Mouse (Mus musculus) adrenal gland, adult 2 months (tissue): ENCODE data around the gene Otulinl. TPM values are rescaled to one million over a fixed set of nuclear protein-coding genes. Genes with fewer than 3 reads are reported as not detected.

ENCODE experiments used
- DNase-seq: peaks from one replicate; pipeline ENCODE4 v3.0.0; 2021
- polyA plus RNA-seq: library from polyadenylated mRNA; depleted of rRNA; stranded (reverse); fragments of >200 nt; gene quantifications from 2 replicates; pipeline ENCODE4 v1.2.3, GENCODE M21; 2012
- total RNA-seq, 2 experiments: library from RNA; stranded (reverse); gene quantifications; 2 replicates each; pipeline ENCODE4 v1.2.3; 2021

Otulinl gene
- total and polyA plus RNA-seq, 3 experiments: 1.2 to 5.0 (median 4.4) TPM

DNA sequence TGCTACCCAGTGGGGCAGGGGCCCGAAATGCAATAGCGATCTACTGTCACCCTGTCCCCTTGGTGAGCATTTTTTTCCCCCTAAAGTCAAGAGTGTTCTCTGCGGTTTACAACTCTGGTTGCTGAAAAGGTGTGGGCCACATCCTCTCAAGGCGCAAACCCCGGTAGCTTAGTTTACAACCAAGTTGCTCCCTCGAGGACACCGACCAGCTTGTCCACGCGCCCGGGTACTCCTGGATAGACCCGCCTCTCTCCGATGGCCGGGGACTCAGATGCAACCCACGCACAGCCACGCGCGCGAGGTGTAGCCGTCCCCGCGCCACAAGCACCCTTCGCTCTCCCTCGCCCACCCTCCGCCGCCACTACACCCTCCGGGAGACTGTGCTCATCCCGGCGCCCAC is 382 bp downstream of the Otulinl start:
- no peak for DNase-seq

DNA sequence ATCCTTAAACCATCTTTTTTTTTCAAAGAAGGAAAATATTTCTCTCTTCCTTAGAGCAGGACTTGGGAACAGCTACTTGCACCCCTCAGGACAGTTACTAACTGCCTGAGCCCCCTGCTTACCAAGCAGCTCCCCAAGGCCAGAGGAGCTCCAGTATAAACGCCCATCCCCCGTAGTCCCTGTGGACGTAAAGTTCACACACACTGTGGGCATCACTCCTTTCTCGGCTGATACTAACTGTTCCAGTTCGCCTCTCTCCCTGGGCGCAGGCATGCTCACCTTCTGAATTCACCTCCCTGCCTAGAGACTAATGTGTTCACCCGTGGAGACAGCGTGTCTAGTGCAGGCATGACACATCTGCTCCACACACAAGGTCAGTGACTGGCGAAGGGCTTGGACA is 2.9 kb downstream of the Otulinl start:
- DNase-seq: no peak

- no peak for DNase-seq
Observed at GRCm38 (mm10) chr15:27677801-27678200, 3.6 kb downstream of the Otulinl start.

DNA sequence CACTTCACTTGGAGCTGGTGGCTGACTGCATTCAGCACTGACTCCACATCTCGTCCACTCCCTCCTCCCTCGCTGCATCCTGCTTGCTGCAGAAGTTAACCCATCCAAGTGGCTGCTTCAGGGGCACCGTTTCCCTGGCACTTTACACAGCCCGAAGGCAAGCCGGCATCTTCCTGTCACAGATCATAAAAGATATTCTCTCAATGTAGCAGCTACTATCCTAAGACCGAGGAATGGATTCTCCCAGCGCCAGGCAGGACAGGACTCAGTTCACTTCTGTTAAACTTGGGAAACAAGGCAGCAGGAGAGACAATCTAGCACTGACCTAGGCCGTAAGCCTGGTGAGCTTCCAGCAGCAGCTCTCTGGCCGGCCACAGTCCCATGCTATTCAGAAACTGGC is 5.2 kb downstream of the Otulinl start:
- DNase-seq: no peak

- no peak for DNase-seq
Observed at GRCm38 (mm10) chr15:27675122-27675521, 6.3 kb downstream of the Otulinl start.

GRCm38 (mm10) chr15:27674041-27674440 is 7.3 kb downstream of the Otulinl start:
- no peak for DNase-seq

DNA sequence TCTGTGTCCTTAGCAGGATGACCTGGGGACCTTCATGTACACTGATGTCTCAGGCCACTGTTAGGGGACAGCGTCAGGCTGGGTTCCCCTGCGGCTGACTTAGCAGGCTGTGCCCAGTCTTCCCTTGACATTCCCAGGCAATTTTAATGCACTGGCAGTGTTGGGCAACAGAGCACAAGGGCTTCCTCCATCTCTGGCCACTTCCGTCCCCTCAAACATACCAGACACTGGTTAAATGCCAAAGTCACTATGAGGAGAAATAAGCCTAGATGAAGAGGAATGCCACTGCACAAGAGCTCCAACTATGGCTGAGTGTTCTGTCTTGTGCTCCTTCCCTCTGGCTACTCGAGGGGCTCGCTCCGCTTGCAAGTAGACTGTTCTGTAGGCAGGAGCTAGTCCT is 8.2 kb downstream of the Otulinl start:
- DNase-seq: no peak

GRCm38 (mm10) chr15:27672259-27672658 is 9.1 kb downstream of the Otulinl start:
- no peak for DNase-seq

- DNase-seq: no peak
Observed at GRCm38 (mm10) chr15:27671612-27672245, 9.7 kb downstream of the Otulinl start.

DNA sequence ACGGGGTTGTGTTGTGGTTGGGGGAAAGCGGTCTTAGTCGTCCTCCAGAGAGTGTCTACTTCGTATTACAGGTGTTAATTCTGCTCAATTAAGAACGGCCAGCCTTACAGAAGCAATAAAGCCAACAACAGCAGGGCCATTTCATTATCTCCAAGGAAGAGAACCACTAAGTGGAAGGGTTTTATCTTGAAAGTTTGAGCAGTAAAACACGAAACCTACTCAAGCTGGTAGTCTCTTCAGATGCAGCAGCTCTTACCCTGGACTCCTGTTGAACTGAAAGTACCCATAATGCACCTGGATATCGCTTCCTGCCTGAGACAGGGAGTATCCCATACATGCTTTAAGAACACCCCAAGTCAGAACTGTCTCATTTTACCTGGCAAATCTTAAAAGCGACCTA is 10.7 kb downstream of the Otulinl start:
- no peak for DNase-seq

DNA sequence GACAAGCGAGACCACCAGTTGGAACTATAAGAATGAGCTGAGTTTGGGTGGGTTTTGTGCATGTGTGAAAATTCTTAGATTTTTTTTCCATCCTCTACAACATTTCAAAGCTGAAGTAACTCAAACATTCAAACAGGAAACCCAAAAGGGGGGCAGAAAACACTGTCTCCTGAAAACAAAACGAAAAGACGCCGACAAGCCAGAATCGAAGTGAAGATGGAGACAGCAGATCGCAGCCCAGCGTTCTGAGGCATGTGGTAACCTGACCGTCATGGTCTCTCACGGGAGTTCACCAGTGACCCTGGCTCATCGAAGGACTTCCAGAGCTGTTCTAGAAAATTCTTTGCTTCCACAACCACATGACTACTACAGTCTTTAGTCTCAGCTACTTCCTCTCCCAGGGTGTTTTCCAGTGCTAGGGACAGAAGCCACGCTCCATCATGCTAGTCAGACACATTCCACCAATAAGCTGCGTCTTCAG is 11.4 kb downstream of the Otulinl start:
- DNase-seq: no peak

DNA sequence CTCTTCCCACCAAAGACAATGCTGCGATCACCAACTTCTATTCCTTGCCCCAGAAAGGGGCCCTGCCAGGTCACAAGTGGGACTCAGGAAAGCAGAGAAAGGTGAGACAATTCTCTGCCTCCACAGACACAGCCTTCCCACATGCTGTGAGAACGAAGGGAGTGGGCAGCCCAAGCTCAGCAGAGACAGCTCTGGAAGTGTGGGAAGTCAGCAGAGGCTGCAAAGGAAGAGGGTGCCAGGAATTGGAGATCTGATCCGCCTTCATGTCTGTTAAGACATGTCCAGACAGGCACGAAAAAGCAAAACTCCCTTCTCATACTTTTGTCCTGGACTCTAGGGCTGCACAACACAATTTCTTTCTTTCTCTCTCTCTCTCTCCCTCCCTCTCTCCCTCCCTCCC is 12.1 kb downstream of the Otulinl start:
- DNase-seq: no peak

GRCm38 (mm10) chr15:27668557-27668956 is 12.8 kb downstream of the Otulinl start:
- no peak for DNase-seq

GRCm38 (mm10) chr15:27668001-27668461 is 13.3 kb downstream of the Otulinl start:
- no peak for DNase-seq

DNA sequence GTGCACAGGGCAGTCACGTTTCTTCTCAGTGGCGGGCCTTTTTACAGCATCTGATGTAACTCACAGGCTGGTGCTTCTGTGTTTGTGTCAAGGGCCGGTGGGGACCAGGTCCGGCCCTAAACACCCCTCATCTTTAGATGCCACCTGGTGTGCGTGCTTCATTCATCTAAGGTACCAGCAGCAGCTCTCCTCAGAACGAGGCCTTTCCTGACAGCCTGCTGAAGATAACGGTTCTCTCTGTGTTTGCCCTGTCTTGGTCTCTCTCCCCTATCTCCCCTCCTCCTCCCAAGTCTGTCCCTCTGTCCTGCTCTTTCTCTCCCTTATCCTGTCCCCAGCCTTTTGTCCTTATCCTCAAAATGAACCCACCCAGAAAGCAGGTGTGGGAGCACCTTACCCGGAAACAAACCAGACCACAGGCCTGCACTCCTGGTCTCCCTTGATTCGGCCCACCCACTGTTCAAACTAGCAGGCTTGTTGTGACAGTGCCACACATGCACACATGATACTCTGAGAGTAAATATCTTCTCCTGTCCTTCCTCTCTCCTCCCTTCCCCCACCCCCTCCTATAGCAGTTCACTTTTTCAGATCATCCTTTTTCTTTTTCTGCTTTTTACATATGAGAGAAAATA is 14.4 kb downstream of the Otulinl start:
- no peak for DNase-seq

GRCm38 (mm10) chr15:27665392-27665911 is 15.9 kb downstream of the Otulinl start:
- no peak for DNase-seq

DNA sequence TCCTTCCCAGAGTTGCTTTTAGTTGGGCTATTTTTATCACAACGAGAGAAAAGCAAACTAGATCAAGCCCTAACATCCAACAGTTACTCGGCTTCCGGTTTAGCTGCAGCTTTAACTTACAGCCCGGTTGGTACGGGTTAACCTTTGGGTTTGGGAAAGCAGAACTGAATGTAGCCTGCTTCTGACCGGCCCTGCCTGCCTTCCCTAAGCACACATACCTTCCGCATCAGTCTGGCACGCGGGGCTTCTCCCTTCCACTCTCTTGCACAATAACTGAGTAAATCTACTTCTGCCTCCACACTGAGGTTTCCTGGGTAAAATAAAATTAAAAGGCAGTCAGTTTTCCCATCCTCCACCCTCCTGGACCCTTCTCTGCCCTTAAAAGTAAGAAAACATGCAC is 17.3 kb downstream of the Otulinl start:
- no peak for DNase-seq

DNA sequence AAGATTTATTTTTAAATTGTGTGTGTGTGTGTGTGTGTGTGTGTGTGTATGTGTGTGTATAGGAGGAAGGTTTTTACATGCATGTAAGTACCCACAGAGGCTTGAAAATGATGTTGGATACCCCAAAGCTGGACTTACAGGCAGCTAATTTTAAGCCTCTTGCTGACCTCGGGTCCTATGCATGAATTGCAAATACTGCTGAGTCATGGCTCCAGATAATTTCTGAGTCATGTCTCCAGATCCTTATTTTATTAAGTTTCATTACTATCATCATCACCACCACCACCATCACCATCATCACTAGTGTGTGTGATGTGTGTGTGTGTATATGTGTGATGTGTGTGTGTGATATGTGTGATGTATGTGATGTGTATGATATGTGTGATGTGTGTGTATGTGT is 18.7 kb downstream of the Otulinl start:
- no peak for DNase-seq

GRCm38 (mm10) chr15:27661696-27662095 is 19.7 kb downstream of the Otulinl start:
- no peak for DNase-seq

DNA sequence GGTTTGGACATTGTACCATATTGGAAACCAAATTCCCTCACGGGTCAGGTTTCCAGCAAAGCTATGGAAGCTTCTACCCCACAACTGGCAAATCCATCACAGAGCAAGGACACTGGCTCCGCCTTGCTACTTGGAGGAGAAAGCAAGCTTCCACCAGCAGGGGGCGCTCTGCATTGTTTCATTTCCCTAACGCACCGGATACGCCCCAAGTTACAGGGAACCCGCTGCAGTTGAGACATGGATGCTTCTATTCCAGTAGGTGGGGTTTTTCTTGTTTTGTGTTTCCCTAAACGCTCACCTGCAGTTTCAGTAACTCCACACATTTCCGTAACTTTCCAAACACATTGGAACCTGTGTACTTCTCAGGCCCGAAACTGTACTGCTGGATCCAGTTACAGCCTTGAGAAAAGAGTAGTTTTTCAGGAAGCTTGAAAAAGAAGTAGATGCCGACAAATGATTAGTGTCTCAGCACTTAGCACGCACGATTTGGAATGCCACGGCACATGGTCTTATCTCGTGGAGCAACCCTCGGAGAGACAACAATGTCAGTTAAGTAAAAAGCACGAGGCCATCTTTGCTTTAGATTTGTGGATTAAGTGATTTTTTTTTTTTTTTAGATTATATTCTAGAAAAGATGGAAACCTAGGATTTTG is 21.7 kb downstream of the Otulinl start:
- peak; percentile 86 for DNase-seq

GRCm38 (mm10) chr15:27659143-27659542 is 22.2 kb downstream of the Otulinl start:
- DNase-seq: no peak

GRCm38 (mm10) chr15:27658356-27658755 is 23.0 kb downstream of the Otulinl start:
- no peak for DNase-seq

DNA sequence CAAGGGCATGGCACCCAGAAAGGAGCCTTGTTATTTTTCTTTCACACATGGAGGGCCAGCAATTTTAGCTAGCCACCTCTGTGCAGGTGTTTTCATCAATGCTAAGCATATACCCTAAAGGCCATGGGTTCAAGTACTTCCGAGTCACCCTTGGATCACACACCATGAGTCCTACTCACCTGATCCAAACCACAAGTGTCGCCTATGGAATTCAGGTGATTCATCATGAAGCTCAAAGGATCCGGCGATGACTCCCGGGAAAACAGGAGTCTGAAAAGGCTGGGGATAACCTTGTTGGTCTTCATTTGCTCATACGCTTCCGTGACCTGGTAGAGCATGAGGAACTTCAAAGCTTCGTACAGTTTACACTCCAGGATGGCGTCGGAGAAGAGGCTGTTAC is 23.5 kb downstream of the Otulinl start:
- DNase-seq: no peak
